Mouse (Mus musculus): ENCODE measurements at regions not wholly inside any gene's neighbourhood (a gene's known extent, or its start where the extent isn't known, plus 50 kb on each side); places are given as distances from the start of the nearest gene placed in this dataset.
"Not testable (repeated sequence)": the region's sequence is repeated elsewhere in the genome, so short reads cannot be mapped to it uniquely, and the experiment has no call there.

DNA sequence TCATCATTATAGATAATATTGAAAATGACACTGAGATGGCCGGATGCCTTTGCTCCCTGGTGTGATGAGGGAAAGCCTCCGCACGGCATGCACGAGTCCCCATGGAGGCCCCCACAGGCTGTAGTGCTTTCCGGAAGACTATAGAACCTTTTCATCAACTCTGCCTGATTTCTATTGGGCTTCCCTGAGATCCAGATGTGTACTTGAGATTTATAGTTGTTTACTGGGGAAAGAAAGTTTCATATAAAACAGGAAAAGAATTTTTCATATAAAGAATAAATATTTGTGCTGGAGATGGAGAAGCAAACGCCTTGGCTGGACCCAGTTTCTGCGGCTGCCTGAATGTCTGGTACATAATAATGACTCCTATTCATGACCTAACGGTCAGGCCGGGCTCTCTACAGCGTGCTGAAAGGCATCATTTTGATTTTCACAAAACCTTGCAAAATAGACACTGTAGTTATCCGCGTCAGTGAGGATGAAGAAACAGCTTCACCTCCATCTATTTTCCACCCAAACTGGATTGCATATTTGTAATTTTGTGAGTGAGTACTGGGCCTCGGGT, 113.7 kb upstream of the Rasgrp1 start:
- Histone ChIP-seq H3K4me2 (ENCODE audit: low read length) (no peak overlapping the region), H3K9ac (ENCODE audit: low read depth, low read length) (no peak overlapping the region), H3K4me1 (replicated peaks; ENCODE audit: insufficient read depth, low read length) (no peaks in the 10 kb centered on the region), H3K27me3 (ENCODE audit: insufficient read depth, low read length) (no peaks in the 10 kb centered on the region), H3K4me3 (replicated peaks; ENCODE audit: low read depth, low read length) (no peak overlapping the region), H3K36me3 (ENCODE audit: insufficient read depth, low read length) (no peaks in the 10 kb centered on the region), H3K27ac (0 out of 2 replicates have a peak overlapping the region, but pooled peaks have one; percentile 14), H3K9me3 (replicated peaks; ENCODE audit: low read length) (no peaks in the 10 kb centered on the region)
- TF ChIP-seq CTCF (IDR thresholded peaks at IDR 0.05; ENCODE audit: low read depth) = no peak
- 81% methylated on average over 13 of the region's 13 CpGs for WGBS
- ATAC-seq (replicated peaks; ENCODE audit: low FRiP score, low read depth) = no peak
- DNase-seq (ENCODE audit: low spot score) = peak; percentile 52

DNA sequence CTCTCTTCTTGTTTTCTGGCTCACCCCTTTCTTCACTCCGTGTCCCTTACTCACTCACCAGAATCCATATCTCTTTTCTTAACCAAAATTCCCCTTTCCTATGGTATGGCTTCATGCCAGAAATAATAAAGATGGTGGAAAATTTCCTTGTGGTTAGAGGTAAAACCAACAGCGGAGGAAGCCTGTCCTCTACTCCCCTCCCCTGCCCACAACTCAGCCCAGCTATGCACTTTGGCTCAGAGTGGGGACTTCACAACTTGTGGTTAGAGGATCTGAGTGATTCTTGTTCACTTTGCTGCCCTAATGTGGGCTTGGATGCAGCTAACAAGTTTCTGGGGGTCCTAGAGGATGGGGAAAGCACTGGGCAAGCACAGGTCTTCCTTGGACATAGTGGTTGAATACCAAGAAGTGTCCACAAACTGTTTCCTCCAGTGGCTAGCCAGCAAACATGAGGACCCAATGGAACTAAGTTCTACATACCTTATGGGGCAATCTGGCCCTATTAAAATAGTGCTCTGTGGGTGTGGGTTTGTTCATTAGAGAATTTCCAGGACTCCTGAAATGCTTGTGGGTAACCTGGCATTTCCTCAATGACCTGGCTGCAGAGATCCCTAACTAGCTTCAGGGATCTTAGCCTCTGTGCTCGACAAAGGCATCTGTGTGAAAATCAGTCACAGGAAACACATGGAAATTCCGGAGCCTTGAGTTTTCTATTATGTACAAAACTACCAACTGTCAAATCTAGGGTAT, 118.9 kb upstream of the Rasgrp1 start:
- no peak overlapping the region for H3K9ac ChIP-seq (ENCODE audit: low read depth, low read length)
- H3K9me3 ChIP-seq (replicated peaks; ENCODE audit: low read length) = no peaks in the 10 kb centered on the region
- no peak overlapping the region for H3K27ac ChIP-seq
- ATAC-seq (replicated peaks; ENCODE audit: low FRiP score, low read depth) (no peak), DNase-seq (ENCODE audit: low spot score) (no peak)
- H3K4me2 ChIP-seq (ENCODE audit: low read length) = no peak overlapping the region
- no peak for TF ChIP-seq CTCF (IDR thresholded peaks at IDR 0.05; ENCODE audit: low read depth)
- WGBS = 69% methylated on average over 4 of the region's 4 CpGs
- no peaks in the 10 kb centered on the region for H3K4me1 ChIP-seq (replicated peaks; ENCODE audit: insufficient read depth, low read length)
- no peaks in the 10 kb centered on the region for H3K27me3 ChIP-seq (ENCODE audit: insufficient read depth, low read length)
- no peak overlapping the region for H3K4me3 ChIP-seq (replicated peaks; ENCODE audit: low read depth, low read length)
- no peaks in the 10 kb centered on the region for H3K36me3 ChIP-seq (ENCODE audit: insufficient read depth, low read length)

DNA sequence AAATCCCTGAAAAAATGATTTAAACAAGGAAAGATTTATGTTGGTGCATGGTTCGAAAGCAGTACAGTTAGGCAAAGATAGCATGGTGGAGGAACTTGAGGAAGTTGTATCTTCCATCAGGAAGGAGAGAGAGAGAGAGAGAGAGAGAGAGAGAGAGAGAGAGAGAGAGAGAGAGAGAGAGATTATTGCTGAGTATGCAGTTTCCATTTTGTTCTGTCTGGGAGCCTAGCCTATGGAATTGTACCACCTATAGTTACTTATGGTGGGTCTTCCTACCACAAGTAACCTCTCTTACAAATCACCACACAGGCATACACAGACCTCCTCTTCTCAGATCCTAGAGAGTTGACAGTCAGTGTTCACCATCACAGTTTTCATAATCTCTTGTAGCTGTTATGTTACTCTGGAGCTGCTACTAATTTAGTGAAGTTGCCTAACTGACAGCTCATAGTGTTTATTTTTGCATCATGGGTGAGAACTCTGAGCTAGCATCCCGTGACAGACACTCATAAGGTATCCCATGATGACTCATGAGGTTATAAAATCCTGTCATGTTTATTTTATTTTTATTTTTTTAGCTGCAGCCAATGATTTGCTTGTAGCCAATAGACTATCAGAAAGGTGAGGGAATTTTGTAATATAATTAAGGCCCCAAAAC, 132.2 kb upstream of the Rasgrp1 start:
- Histone ChIP-seq H3K27me3 (ENCODE audit: insufficient read depth, low read length) (no peaks in the 10 kb centered on the region), H3K9ac (ENCODE audit: low read depth, low read length) (no peak overlapping the region), H3K4me1 (replicated peaks; ENCODE audit: insufficient read depth, low read length) (no peaks in the 10 kb centered on the region), H3K4me2 (ENCODE audit: low read length) (no peak overlapping the region), H3K36me3 (ENCODE audit: insufficient read depth, low read length) (no peaks in the 10 kb centered on the region), H3K4me3 (replicated peaks; ENCODE audit: low read depth, low read length) (no peak overlapping the region), H3K27ac (no peak overlapping the region), H3K9me3 (replicated peaks; ENCODE audit: low read length) (no peaks in the 10 kb centered on the region)
- ATAC-seq (replicated peaks; ENCODE audit: low FRiP score, low read depth) (no peak), DNase-seq (ENCODE audit: low spot score) (no peak)
- TF ChIP-seq CTCF (IDR thresholded peaks at IDR 0.05; ENCODE audit: low read depth) = no peak
- 73% methylated on average over 2 of the region's 2 CpGs for WGBS

DNA sequence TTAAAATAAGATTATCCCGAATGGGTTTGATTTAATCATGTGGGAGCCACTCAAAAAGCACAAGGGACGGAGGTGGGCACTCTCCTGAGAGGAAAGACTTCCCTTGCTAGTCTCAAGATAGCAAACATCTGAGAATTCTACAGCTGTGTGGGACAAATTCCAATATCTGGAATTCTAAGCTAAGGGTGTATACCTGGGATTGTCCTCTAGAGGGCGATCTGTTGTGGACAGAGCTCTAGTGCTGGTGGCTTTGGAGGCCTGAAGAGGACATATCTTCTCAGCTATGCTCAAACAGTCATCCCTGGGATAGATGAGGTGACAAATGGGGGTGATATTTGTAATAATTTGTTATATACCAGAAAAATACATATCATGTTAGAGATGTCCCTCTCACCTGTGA, 132.8 kb upstream of the Rasgrp1 start:
- Histone ChIP-seq H3K9me3 (replicated peaks; ENCODE audit: low read length) (no peaks in the 10 kb centered on the region), H3K4me1 (replicated peaks; ENCODE audit: insufficient read depth, low read length) (no peaks in the 10 kb centered on the region), H3K27me3 (ENCODE audit: insufficient read depth, low read length) (no peaks in the 10 kb centered on the region), H3K36me3 (ENCODE audit: insufficient read depth, low read length) (no peaks in the 10 kb centered on the region), H3K27ac (no peak overlapping the region), H3K4me3 (replicated peaks; ENCODE audit: low read depth, low read length) (no peak overlapping the region), H3K4me2 (ENCODE audit: low read length) (no peak overlapping the region), H3K9ac (ENCODE audit: low read depth, low read length) (no peak overlapping the region)
- ATAC-seq (replicated peaks; ENCODE audit: low FRiP score, low read depth) = no peak
- DNase-seq (ENCODE audit: low spot score) = peak; percentile 59
- 45% methylated on average over 3 of the region's 3 CpGs for WGBS
- TF ChIP-seq CTCF (IDR thresholded peaks at IDR 0.05; ENCODE audit: low read depth) = peak; percentile 67

DNA sequence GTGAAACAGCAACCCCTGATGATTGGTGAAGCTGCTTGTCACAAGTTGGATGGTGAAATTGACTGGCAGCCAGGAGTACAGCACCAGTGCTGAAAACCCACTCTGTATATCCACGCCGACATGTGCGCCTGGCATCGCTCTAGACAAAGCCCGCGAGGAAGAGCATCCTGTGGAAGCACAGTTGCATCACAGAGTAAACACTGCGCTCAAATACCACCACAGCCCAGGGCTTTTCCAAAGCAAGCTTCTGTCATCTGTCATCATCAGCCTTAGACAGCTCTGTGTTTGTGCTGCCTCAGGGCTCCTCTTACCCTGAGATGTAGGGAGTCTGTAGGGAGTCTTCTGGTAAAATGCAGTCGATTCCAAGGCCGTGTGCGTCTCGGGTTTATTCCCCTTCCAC, 134.7 kb upstream of the Rasgrp1 start:
- not testable (repeated sequence) for H3K4me1 ChIP-seq (replicated peaks; ENCODE audit: insufficient read depth, low read length); H3K9me3 ChIP-seq (replicated peaks; ENCODE audit: low read length); H3K36me3 ChIP-seq (ENCODE audit: insufficient read depth, low read length); ATAC-seq (replicated peaks; ENCODE audit: low FRiP score, low read depth); H3K4me3 ChIP-seq (replicated peaks; ENCODE audit: low read depth, low read length); H3K27ac ChIP-seq; H3K4me2 ChIP-seq (ENCODE audit: low read length); H3K9ac ChIP-seq (ENCODE audit: low read depth, low read length); DNase-seq (ENCODE audit: low spot score); H3K27me3 ChIP-seq (ENCODE audit: insufficient read depth, low read length)
- 89% methylated on average over 10 of the region's 11 CpGs for WGBS

DNA sequence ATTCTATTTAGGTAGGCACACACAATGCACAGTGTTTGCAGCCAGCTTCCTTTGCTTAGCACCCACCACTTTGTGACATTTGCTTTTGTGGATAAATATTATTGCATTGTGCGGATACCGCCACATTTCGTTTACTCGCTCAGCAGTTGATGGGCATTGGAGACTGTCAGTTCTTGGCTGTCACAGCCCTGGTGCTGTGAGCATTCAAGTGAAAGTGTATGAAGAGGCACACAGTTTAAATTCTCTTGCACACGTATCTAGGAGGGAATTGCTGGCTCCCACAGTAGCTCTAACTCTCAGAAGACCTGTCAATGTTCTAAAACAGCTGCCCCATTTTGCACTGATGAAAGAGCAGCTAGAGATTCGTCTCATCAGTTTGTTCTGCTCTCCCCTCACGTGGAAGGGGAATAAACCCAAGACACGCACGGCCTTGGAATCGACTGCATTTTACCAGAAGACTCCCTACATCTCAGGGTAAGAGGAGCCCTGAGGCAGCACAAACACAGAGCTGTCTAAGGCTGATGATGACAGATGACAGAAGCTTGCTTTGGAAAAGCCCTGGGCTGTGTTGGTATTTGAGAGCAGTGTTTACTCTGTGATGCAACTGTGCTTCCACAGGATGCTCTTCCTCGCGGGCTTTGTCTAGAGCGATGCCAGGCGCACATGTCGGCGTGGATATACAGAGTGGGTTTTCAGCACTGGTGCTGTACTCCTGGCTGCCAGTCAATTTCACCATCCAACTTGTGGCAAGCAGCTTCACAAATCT, 136.6 kb upstream of the Rasgrp1 start:
- not testable (repeated sequence) for H3K9me3 ChIP-seq (replicated peaks; ENCODE audit: low read length); H3K4me2 ChIP-seq (ENCODE audit: low read length); H3K27ac ChIP-seq; H3K27me3 ChIP-seq (ENCODE audit: insufficient read depth, low read length); ATAC-seq (replicated peaks; ENCODE audit: low FRiP score, low read depth); H3K36me3 ChIP-seq (ENCODE audit: insufficient read depth, low read length); DNase-seq (ENCODE audit: low spot score); H3K4me3 ChIP-seq (replicated peaks; ENCODE audit: low read depth, low read length); H3K9ac ChIP-seq (ENCODE audit: low read depth, low read length); H3K4me1 ChIP-seq (replicated peaks; ENCODE audit: insufficient read depth, low read length)
- 83% methylated on average over 16 of the region's 16 CpGs for WGBS

Data from kidney, postnatal 0 days (tissue).